Mouse (Mus musculus) erythroblast, embryonic 14.5 days (primary cell): ENCODE data around the gene Aldh18a1.

Experiments used
- GATA1 ChIP-seq: IDR thresholded peaks from 2 replicates; pipeline ENCODE4 v1.6.1; 2012; ENCODE audit warnings: low read length, inconsistent platforms, mixed read lengths
- TAL1 ChIP-seq: IDR thresholded peaks from 3 replicates; pipeline ENCODE4 v1.6.1; 2012; ENCODE audit warnings: low read length, inconsistent platforms, mixed read lengths

DNA sequence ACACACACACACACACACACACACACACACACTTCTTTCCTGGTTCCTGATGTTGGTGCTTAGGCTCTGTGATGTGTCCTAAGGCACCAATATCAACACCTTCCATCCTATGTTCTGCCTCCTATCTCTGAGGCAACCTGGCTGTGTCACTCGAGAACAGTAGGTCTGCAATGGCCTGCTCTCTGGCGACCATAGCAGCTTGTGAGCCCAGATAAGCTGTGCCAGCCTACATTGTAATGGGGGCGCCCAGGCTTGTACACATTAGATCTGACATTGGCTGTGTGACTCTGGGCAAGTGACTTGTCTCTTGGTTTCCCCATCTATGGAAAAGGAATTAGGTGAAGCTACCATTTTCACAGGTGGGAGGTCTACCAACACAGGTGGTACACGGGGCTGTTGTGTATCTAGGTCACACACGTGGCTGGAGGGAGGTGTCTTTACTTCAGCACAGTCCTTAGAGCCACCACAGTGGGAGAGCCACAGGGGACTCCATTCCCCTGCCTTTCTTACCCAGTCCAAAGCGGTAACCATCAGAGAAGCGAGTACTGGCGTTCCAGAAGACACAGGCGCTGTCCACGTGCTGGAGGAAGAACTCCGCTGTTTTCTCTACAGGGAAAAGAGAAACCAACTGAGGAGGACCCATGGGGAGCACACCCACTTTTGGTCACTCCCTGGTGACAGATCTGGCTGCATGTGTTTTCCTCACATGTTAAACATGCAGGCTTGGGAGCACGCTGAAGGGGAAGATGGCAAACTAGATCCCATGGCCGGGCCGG lies 35.1 kb downstream of the Aldh18a1 start:
- TF ChIP-seq TAL1: peak; percentile 85
- peak; percentile 73 for TF ChIP-seq GATA1
